Mouse (Mus musculus): ENCODE measurements around the gene Sec16b.

- no peak for TF ChIP-seq CTCF (IDR thresholded peaks at IDR 0.05; ENCODE audit: insufficient read depth, low read length)
- no peak for TF ChIP-seq POLR2A (IDR thresholded peaks at IDR 0.05; ENCODE audit: borderline replicate concordance, extremely low read depth, low read depth, low read length)
These were observed 35.7 kb upstream of the Sec16b start for GRCm38 (mm10) chr1:157470761-157471386.
